Mouse (Mus musculus): ENCODE results near the gene P4ha2.

Gene P4ha2

GRCm38 (mm10) chr11:54162968-54163367 is 63.1 kb downstream of the P4ha2 start:
- TF ChIP-seq GATA4 (IDR thresholded peaks at IDR 0.05; ENCODE audit: insufficient replicate concordance, low read length) = no peak

- TF ChIP-seq GATA4 (IDR thresholded peaks at IDR 0.05; ENCODE audit: insufficient replicate concordance, low read length) = no peak
These were observed 69.8 kb downstream of the P4ha2 start for GRCm38 (mm10) chr11:54169432-54170295.

GRCm38 (mm10) chr11:54171175-54171574 is 71.3 kb downstream of the P4ha2 start:
- TF ChIP-seq GATA4 (IDR thresholded peaks at IDR 0.05; ENCODE audit: insufficient replicate concordance, low read length) = no peak

GRCm38 (mm10) chr11:54174226-54174625 is 74.3 kb downstream of the P4ha2 start:
- TF ChIP-seq GATA4 (IDR thresholded peaks at IDR 0.05; ENCODE audit: insufficient replicate concordance, low read length) = no peak

- TF ChIP-seq GATA4 (IDR thresholded peaks at IDR 0.05; ENCODE audit: insufficient replicate concordance, low read length) = no peak
These were observed 75.0 kb downstream of the P4ha2 start for GRCm38 (mm10) chr11:54174877-54175276.

All from liver, adult (tissue).